In the genomic region with DNA sequence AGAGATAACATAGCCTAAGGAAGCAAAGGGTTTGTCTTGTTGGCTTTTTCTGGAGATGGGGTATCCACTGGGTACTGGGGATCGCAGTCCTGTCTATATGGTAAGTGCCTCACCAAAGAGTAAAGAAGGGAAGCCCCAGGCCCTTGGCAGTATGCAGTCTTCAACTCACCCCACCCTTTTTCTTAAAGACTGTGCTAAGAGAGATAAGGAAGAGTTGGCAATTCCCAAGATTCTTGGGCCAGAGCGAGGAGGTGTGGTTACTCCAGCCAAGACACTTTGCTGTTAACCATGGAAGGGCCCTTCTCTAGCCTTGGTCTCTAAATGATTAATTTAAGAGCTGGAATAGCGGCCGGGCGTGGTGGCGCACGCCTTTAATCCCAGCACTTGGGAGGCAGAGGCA, we compare ENCODE assay signal across 18 mouse cellular contexts. TPM values are rescaled to one million over a fixed set of nuclear protein-coding genes. Genes with fewer than 3 reads are reported as not detected.
"Had no signal": no experiment of that assay in that cellular context is flagged by ENCODE, and none has a peak within 500 bp of the region (broad histone marks: within the 10 kb centered on the region; RNA-seq: fewer than 3 reads in every experiment).

No protein-coding gene starts in this region.

- H3K4me2 ChIP-seq: limb, embryonic 12.5 days; lung, embryonic 15.5 days; neural tube, embryonic 15.5 days had no signal

- DNase-seq: kidney, adult 11 months; kidney, adult 9 months; kidney, postnatal 36 days; layer of hippocampus, adult 9-11 months; layer of hippocampus, postnatal 36 days; lung, postnatal 14 days; midbrain, embryonic 14.5 days; right cerebral cortex, adult 18-20 months; right cerebral cortex, postnatal 25 days; thymus, postnatal 4 days had no signal

- H3K4me3 ChIP-seq: limb, embryonic 12.5 days; lung, embryonic 15.5 days; myocyte; neural tube, embryonic 15.5 days had no signal

- H3K27me3 ChIP-seq: limb, embryonic 12.5 days; lung, embryonic 15.5 days; neural tube, embryonic 15.5 days had no signal

- H3K27ac ChIP-seq: kidney, postnatal 0 days; limb, embryonic 12.5 days; lung, embryonic 15.5 days; neural tube, embryonic 15.5 days had no signal

- H3K9ac ChIP-seq: limb, embryonic 12.5 days; lung, embryonic 15.5 days; neural tube, embryonic 15.5 days had no signal

- H3K9me3 ChIP-seq: limb, embryonic 12.5 days; lung, embryonic 15.5 days; neural tube, embryonic 15.5 days had no signal

RNA-seq across cellular contexts. Expression of a gene that starts 33.6 kb away (rescaled TPM):
- polyA plus RNA-seq: liver, adult 2 months; small intestine, adult 2 months had no signal

RNA-seq across cellular contexts. Expression of a gene that starts 43.3 kb away (rescaled TPM):
- total RNA-seq: megakaryocyte-erythroid progenitor cell, adult 5-6 weeks had no signal
- polyA plus RNA-seq: myocyte had no signal
